ENCODE assay signal across 8 mouse cellular contexts in the genomic region with DNA sequence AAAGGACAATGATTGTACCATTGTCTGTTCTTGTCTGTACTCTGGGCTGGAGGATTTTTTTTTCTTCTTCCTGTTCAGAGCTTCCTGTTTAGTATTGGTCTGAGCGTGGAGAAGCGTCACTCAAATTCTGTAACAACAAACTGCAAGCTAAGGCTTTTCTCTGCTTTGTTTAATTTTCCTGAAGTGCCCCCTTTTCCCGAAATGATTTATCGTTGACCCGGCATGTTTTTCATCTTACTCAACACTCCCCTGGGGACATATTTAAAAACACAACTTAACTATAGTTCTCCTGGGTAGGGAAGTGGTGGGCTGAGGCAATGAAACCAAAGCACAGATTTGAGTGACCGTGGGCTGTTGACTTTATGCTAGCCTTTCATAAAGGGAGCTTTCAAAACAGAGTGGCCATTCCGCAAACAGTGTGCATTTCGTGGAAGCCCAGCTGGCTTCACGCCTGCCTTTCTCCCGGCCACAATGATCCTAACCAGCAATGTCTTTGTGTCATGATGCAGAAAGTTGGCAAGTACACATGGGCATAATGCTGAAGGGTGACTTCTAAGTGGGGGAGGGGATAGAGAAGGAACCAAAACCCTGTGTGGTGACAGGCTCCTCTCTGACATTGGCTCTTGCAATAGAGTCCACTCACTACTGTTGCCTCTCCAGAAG.
DNase-seq lines count a peak whose midpoint lies in the region; ATAC-seq and TF ChIP-seq lines count a peak whose summit lies in the region.

No protein-coding gene starts in this region.

- TF ChIP-seq POLR2A in myocyte (IDR thresholded peaks at IDR 0.05; ENCODE audit: insufficient read length, low read depth), result no peak

- H3K4me3 ChIP-seq in layer of hippocampus, adult 2 months, result no peak overlapping the region; the same call in 1 of the 2 replicates
- no peak overlapping the region for H3K4me3 ChIP-seq in heart, embryonic 13.5 days
- no peak overlapping the region for H3K4me3 ChIP-seq in limb, embryonic 12.5 days (replicated peaks)
- no peak overlapping the region for H3K4me3 ChIP-seq in myocyte

- no peaks in the 10 kb centered on the region for H3K36me3 ChIP-seq in heart, embryonic 13.5 days
- H3K36me3 ChIP-seq in limb, embryonic 12.5 days, result no peaks in the 10 kb centered on the region
- no peaks in the 10 kb centered on the region for H3K36me3 ChIP-seq in myocyte (ENCODE audit: control insufficient read depth, insufficient read depth)

- no peak for TF ChIP-seq CTCF in layer of hippocampus, adult 2 months (conservative IDR thresholded peaks at IDR 0.05)

- no peak overlapping the region for H3K4me2 ChIP-seq in heart, embryonic 13.5 days
- peak overlapping the region; percentile 0; the same call in 1 of the 2 replicates for H3K4me2 ChIP-seq in limb, embryonic 12.5 days
- peak overlapping the region; percentile 36 for H3K4me2 ChIP-seq in myocyte (ENCODE audit: low read depth)

- DNase-seq in layer of hippocampus, adult 2 months (ENCODE audit: low spot score in 2 of 2), result peak in 1 of 2 experiments; percentile 37
- DNase-seq in layer of hippocampus, adult 9-10 months (ENCODE audit: low spot score), result no peak
- peak; percentile 60 for DNase-seq in adipocyte (ENCODE audit: low spot score)
- no peak for DNase-seq in adrenal gland, postnatal 10 days
- no peak for DNase-seq in urinary bladder, adult 2 months (ENCODE audit: low spot score)

- H3K79me2 ChIP-seq in myocyte (ENCODE audit: control insufficient read depth, insufficient read depth), result no peaks in the 10 kb centered on the region

- no peaks in the 10 kb centered on the region for H3K9me3 ChIP-seq in heart, embryonic 13.5 days
- H3K9me3 ChIP-seq in limb, embryonic 12.5 days, result no peaks in the 10 kb centered on the region

- peaks cover 58% of the 10 kb centered on the region for H3K4me1 ChIP-seq in heart, embryonic 13.5 days
- peaks cover 17% of the 10 kb centered on the region for H3K4me1 ChIP-seq in limb, embryonic 12.5 days (replicated peaks)

- H3K9ac ChIP-seq in heart, embryonic 13.5 days, result no peak overlapping the region
- no peak overlapping the region for H3K9ac ChIP-seq in limb, embryonic 12.5 days (replicated peaks)

- WGBS in heart, embryonic 13.5 days, result 57% methylated on average over 10 of the region's 10 CpGs
- 52% methylated on average over 10 of the region's 10 CpGs for WGBS in limb, embryonic 12.5 days

- H3K27me3 ChIP-seq in heart, embryonic 13.5 days (replicated peaks), result no peaks in the 10 kb centered on the region
- no peaks in the 10 kb centered on the region for H3K27me3 ChIP-seq in limb, embryonic 12.5 days
- no peaks in the 10 kb centered on the region for H3K27me3 ChIP-seq in myocyte (ENCODE audit: control insufficient read depth, insufficient read depth, insufficient read length)

- H3K27ac ChIP-seq in layer of hippocampus, adult 2 months, result peak overlapping the region; percentile 78
- peak overlapping the region; percentile 43 for H3K27ac ChIP-seq in heart, embryonic 13.5 days (replicated peaks)
- H3K27ac ChIP-seq in limb, embryonic 12.5 days, result peak overlapping the region; percentile 53; the same call in 1 of the 2 replicates

- no peak overlapping the region for H3ac ChIP-seq in myocyte (ENCODE audit: control insufficient read depth, insufficient read length)

- ATAC-seq in heart, embryonic 13.5 days (ENCODE audit: extremely low read depth, insufficient number of reproducible peaks, low FRiP score, low TSS enrichment), result no peak
- no peak for ATAC-seq in limb, embryonic 12.5 days (ENCODE audit: insufficient number of reproducible peaks, insufficient read depth, low FRiP score, low TSS enrichment, low read depth)

TF ChIP-seq in myocyte, 11 proteins besides CTCF, POLR2A, EP300 and RAD21:
- TF ChIP-seq REST (IDR thresholded peaks at IDR 0.05; ENCODE audit: insufficient read depth, insufficient read length), result no peak
- no peak for TF ChIP-seq MYOD1 (IDR thresholded peaks at IDR 0.05; ENCODE audit: control insufficient read depth in 1 of 3, insufficient read length in 2 of 3, low read depth in 2 of 3)
- no peak for TF ChIP-seq SRF (IDR thresholded peaks at IDR 0.05; ENCODE audit: control insufficient read depth, insufficient read length, low read depth)
- no peak for TF ChIP-seq USF1 (IDR thresholded peaks at IDR 0.05; ENCODE audit: low read depth)
- no peak for TF ChIP-seq TCF12 (IDR thresholded peaks at IDR 0.05; ENCODE audit: insufficient read depth, poor library complexity, severe bottlenecking)
- no peak for TF ChIP-seq CEBPB (IDR thresholded peaks at IDR 0.05; ENCODE audit: insufficient read depth, poor library complexity, severe bottlenecking)
- no peak for TF ChIP-seq MYOG (IDR thresholded peaks at IDR 0.05; ENCODE audit: control insufficient read depth in 1 of 3, insufficient read depth in 1 of 3, insufficient read length in 2 of 3, low read depth in 2 of 3)
- no peak for TF ChIP-seq E2F4 (IDR thresholded peaks at IDR 0.05; ENCODE audit: insufficient read depth)
- TF ChIP-seq MAX (IDR thresholded peaks at IDR 0.05; ENCODE audit: low read depth), result no peak
- no peak for TF ChIP-seq TCF3 (IDR thresholded peaks at IDR 0.05; ENCODE audit: insufficient read length, low read depth)
- no peak for TF ChIP-seq POLR2AphosphoS2 (IDR thresholded peaks at IDR 0.05; ENCODE audit: insufficient read length, low read depth)
